Mouse (Mus musculus) myocyte (in vitro differentiated cells): ENCODE results near the gene Apba1.

Source experiments
- MYOD1 ChIP-seq, 3 experiments: IDR thresholded peaks; one replicate each; pipeline ENCODE4 v1.6.1; 2011; ENCODE audit warnings: control low read depth in 2 of 3, low read depth in 2 of 3, mild to moderate bottlenecking in 2 of 3, moderate library complexity in 1 of 3; ENCODE audit not compliant: insufficient read length in 2 of 3, control insufficient read depth in 1 of 3
- POLR2A ChIP-seq: IDR thresholded peaks from one replicate; pipeline ENCODE4 v1.6.1; 2011; ENCODE audit warnings: low read depth, mild to moderate bottlenecking, control low read depth, moderate library complexity; ENCODE audit not compliant: insufficient read length
- POLR2AphosphoS2 ChIP-seq: IDR thresholded peaks from one replicate; pipeline ENCODE4 v1.6.1; 2011; ENCODE audit warnings: low read depth, control low read depth; ENCODE audit not compliant: insufficient read length
- TCF3 ChIP-seq: IDR thresholded peaks from one replicate; pipeline ENCODE4 v1.6.1; 2011; ENCODE audit warnings: low read depth, control low read depth; ENCODE audit not compliant: insufficient read length

DNA sequence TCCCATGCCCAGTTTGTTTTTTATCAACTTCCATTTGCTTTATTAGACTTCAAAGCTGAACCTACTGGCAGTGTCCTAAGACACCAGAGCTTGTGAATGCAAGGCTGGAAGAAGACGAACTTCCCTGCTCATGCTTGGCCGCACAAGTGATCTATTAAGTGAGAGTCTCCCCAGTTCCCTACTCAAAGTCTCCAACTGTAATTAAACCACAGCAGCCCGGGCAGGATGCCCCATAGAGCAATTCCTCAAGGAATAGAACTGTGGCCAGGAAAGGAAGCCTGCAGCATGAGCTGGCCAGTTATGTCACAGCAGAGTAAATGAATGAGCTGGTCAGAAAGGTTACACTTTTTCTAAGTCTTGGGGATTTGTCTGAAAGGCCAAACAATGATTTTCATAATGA, 105.3 kb downstream of the Apba1 start:
- TF ChIP-seq POLR2A = no peak
- TF ChIP-seq MYOD1 (IDR thresholded peaks at IDR 0.05; ENCODE audit: control insufficient read depth in 1 of 3, insufficient read length in 2 of 3, low read depth in 2 of 3) = no peak
- TF ChIP-seq POLR2AphosphoS2 = no peak
- no peak for TF ChIP-seq TCF3
